Mouse (Mus musculus) thymus, adult 18-20 months (tissue): ENCODE measurements around the gene Prkn.
"Not testable (repeated sequence)": the region's sequence is repeated elsewhere in the genome, so short reads cannot be mapped to it uniquely, and the experiment has no call there.

Source experiments
- DNase-seq, 2 experiments: peaks; one replicate each; pipeline ENCODE4 v3.0.0; 2022; ENCODE audit warnings: mixed read lengths in 2 of 2

Prkn gene

GRCm38 (mm10) chr17:11933737-11934136, 1093.6 kb downstream of the Prkn start:
- no peak for DNase-seq

DNA sequence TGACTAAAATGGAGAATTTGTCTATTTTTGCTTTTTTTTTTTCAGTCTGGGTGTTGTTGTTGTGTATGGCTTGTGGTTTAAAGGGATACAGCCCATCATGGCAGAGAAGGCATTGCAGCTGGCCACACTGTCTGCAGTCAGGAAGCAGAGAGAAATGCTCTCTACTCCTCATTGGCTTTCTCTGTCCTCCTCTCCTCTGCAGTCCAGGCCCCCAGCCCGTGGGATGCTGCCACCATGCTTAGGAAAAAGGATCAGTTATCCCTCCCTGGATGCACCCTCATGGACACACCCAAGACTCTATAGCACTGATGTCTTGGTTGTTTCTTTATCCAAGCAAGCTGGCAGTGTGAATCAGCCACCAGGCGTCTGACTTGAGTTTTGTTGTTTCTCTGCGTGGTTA, 1107.3 kb downstream of the Prkn start:
- DNase-seq, result no peak

DNA sequence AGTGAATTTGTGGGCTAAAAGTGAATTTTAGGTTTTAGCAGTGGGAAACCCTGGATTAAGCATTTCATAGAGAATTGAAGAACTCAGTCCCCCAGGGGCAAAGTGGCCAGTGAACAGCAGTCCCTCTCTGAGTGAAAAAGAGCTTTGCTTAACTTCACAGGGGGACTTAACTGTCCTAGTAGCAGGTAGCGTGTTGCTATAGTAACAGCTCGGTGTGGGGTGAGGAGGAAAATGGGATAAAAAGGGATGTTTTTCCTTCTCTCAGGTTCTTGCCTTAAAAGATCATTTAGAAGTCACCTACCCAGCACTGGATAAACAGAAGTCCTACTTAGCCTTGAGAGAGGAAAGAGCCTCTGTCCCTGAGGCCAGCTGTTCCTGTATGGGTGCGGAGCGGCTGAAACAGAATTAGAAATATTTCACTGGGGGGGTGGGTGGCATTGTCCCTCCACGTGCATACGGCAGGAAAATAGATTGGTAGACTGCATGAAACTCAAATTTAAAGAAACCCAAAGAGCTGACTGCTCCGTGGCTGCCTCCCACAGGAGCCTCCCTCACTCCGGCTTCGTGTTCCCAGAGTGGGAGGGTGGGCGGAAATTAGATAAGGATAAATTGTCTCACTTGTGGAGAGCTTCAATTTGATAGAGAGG, 1109.5 kb downstream of the Prkn start:
- DNase-seq, result no peak

GRCm38 (mm10) chr17:11950198-11950594, 1110.0 kb downstream of the Prkn start:
- DNase-seq, result no peak

- no peak for DNase-seq
Observed at GRCm38 (mm10) chr17:11955317-11955716, 1115.1 kb downstream of the Prkn start.

DNA sequence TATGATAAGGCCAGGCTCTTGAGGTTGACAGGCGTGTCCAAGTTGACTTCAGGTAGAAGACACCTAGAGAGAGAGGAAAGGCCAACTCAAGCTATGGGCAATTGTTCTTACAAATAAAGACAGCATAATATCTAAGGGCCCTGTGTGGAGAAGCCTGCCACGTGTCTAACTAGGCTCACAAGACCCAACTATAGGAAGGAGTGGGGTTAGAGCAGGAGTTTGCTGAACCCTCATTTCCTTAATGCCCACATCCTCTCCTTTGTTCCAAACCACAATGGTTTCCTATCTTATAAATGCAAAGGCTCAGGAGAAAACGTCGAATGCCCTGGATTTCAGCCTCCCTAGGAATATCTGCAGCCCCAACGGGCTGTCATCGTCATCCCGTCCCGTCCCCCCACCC, 1120.3 kb downstream of the Prkn start:
- DNase-seq, result no peak

DNA sequence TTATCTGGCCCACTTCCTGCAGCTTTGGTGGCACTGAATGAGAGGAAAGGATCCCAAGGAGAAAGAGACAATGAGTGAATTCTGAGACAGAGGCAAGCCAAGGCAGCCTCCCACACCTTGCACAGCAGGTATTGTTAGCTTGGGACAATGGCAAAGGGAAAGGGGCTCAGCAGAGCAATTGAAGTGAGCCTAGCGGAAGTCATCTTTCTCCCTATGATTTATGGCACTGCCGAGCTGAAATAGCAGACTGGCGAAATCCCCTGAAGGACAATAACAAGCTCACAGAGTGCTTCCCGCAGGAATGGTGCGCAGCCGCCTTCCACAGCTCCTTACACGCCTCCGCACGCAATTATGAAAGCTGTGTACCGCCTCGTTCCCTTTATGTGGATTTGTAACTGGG, 1122.6 kb downstream of the Prkn start:
- DNase-seq, result no peak

DNA sequence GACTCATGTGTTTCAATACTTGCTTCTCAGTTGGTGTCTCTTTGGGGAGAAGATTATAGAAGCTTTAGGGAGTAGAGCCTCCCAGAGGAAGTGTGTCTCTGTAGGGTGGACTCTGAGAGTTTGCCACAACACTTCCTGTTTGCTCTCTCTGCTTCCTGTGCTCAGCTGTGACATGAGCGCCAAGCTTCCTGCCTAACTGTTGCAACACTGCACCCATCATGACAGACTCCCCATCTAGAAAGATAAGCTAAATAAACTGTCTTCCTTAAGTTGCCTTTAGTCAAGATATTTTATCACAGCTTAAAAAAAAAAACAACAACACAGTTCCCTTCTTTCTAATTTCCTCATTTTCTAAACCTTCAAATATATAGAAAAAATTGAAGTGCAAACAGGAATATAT, 1130.0 kb downstream of the Prkn start:
- DNase-seq, result no peak

GRCm38 (mm10) chr17:11972550-11972949, 1132.4 kb downstream of the Prkn start:
- DNase-seq, result no peak

DNA sequence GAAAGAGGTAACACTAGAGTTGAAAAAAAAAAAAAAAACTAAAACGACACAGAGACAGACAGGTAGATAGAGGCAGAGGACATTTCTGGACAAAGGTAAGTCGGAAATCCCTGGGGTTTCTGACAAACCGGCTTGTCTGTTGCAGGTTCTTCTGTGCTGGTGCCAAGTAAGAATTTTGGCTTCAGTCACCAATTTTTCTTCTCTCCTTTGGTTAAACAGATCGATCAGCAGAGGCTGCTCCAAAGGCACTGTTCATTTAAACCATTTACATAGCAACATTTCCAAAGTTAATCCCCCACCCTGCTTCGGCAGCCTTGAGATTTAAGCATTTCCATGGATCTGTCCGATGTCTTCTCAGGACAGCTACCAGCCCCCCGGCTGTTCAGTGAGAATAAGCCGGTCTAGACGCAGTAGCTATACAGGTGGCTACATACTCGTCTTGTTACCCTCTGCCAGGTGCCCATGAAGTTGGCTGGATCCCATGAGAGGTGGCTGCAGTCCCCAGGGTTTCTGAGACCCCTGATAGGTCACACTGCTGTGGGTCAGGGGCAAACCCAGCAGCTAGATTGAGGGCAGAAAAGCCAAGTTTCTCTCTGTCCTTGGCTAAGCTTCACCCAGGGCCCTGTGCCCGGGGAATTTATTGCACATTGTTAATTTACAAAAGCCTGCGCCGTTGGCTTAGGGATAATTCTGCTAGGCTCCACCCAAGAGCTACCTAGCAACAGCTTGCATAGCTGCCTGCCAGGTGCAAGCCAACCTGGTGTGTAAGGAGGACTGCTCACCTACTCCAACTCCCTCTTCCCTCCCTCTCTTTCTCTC, 1133.0 kb downstream of the Prkn start:
- no peak for DNase-seq

GRCm38 (mm10) chr17:11975062-11975607, 1135.0 kb downstream of the Prkn start:
- no peak for DNase-seq

- DNase-seq, result no peak
Observed at GRCm38 (mm10) chr17:11978260-11978821, 1138.2 kb downstream of the Prkn start.

- no peak for DNase-seq
Observed at GRCm38 (mm10) chr17:11981666-11982065, 1141.5 kb downstream of the Prkn start.

GRCm38 (mm10) chr17:11988110-11988837, 1148.1 kb downstream of the Prkn start:
- no peak for DNase-seq

- no peak for DNase-seq
Observed at GRCm38 (mm10) chr17:11989296-11989695, 1149.1 kb downstream of the Prkn start.

DNA sequence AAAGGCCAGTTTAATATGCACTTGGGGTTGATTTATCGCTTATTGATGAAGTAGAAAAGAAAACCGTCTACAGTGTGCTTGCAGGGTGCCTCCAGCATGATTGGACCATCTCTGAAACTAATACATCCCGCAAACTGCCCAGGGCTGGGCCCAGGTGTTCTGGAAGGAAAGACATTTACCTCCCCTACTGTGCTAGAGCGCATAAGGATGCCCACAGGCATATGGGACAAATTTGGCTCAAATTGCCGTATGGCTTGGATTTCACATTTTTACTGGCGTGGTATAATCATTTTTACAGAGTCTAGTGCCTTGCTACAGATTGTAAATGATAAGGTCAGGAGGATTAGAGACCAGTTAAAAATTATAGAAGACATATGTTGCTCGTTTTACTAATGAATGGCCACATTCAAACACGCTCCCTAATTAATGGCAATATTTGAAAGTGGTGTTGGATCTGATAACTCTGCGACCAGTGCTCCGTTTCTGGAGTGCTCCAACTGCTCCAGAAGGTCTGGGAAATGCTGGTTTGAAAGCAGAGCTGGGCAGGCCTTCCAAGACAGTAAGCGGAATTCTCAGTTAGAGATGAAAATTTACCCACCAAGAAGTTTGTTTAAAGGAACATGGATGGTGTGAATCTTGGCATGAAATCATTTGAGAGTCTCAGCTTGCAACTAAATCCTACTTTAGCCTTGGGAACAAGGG, 1150.4 kb downstream of the Prkn start:
- DNase-seq, result no peak

GRCm38 (mm10) chr17:11993249-11993648, 1153.1 kb downstream of the Prkn start:
- no peak for DNase-seq

- no peak for DNase-seq
Observed at GRCm38 (mm10) chr17:11994252-11994651, 1154.1 kb downstream of the Prkn start.

- not testable (repeated sequence) for DNase-seq
Observed at GRCm38 (mm10) chr17:11994754-11995153, 1154.6 kb downstream of the Prkn start.

DNA sequence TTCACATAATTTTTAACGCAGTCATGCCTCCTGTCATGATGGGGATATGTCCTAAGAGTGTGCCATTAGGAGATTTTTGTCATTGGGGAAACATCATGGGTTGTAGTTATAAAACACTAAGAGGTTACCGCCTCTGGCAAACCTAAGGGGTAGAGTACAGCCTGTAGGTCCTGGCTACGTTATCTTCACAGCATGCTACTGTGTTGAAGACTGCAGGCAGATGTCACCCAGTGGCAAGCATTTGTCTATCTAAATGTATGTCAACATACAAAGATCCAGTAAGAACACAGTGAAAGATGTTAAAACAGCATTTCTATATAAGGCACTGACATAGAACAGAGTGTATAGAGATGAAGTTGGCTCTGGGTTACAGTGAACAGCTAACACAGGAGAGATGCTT, 1155.3 kb downstream of the Prkn start:
- DNase-seq, result no peak

GRCm38 (mm10) chr17:11996311-11996710, 1156.1 kb downstream of the Prkn start:
- no peak for DNase-seq

DNA sequence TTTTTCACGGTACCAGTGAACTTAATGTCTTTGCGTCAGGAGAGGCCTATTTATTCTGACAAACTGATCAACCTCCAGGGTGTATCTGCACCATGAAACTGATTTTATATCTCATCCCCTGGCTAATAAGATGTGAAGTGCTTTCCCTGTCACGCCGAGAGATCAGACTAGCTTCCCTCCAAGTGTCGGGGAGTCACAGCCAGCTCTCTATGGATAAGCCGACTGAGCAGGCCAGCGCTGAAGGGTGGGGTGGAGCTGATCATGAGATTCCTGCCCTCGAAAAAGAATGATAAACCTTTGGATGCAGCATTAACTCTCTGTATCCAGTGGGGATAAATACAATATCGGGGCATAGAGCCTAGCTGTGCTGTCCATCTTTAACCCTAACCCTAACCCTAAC, 1160.1 kb downstream of the Prkn start:
- DNase-seq, result no peak
